Mouse (Mus musculus): ENCODE measurements around the gene Pcyox1.

Pcyox1 gene

DNA sequence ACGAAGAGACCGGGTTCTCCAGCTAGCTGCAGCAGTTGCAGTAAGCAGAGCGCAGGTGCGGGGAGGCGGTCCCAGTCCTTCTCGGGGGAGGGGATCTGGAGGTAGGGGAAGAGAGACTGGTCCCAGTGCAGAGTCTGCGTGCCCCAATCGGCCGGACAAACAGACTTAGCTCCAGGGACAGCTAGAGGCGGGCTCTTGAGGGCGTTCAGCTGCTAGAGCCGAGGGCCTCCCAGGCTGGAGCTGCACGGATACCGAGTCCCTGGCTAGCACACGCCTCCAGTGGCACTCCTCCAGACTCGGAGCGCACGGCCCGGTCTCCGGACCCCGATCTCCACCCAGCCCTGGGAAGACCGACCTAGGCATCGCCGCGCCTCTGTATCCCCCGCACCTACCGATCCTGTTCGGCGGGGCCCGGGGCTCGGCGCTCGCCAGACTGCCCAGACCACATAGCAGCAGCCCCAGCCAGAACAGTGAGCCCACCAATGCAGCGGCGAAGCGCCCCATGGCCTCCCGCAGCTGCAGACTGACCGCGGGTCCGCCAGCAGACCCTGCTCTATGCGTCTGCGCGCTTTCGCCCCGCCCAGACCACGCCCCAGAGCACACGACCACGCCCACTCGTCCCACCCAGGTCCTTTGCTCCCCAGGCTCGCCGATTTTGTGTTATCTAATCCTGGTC lies at the start of gene Pcyox1:
Pcyox1 (minus strand) TSS at position 574 of the 676 bp plus-strand sequence.
- in situ Hi-C loops (cut with MboI; ENCODE audit: unreplicated experiment in 2 of 2) = loop anchor here in 1 of 2 experiments (5.0 kb wide), 1 partner anchor 269 kb away; no protein-coding TSS in a partner anchor

DNA sequence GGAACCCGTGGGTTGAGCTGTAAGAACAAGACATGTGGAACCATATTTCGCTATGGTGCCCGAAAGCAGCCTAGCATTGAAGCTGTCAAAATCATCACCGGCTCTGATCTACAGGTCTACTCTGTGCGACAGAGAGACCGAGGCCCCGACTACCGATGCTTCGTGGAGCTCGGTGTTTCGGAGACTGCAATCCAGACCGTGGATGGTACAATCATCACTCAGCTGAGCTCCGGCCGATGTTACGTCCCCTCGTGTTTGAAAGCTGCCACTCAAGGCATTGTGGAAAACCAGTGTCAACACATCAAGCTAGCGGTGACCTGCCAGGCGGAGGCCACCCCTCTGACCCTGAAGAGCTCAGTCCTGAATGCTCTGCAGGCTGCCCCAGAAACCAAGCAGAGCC lies 48.6 kb upstream of the Pcyox1 start:
- in situ Hi-C loops (cut with MboI; ENCODE audit: unreplicated experiment in 2 of 2) = loop anchor here (10.0 to 25.0 kb wide), 2 partner anchors 92 to 229 kb away; partner anchors contain the start of gene Pcbp1 (in 2 of the 2)

DNA sequence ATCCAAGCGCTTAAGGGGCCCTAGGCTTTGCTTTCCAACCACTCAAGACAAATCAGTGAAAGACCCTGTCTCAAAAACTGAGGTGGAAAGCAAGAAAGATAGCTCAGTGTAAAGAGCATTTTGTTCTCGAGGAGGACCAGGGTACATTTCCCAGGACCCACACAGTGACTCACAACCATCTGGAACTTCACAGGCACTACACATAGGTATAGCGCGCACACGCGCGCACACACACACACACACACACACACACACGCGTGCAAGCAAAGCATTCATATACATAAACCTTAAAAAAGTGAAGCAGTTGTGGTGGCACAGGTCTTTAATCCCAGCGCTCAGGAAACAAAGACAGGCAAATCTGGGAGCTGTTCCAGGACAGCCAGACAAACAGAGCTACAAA lies 44.6 kb upstream of the Pcyox1 start:
- in situ Hi-C loops (cut with MboI; ENCODE audit: unreplicated experiment in 2 of 2) = loop anchor here (10.0 to 25.0 kb wide), 2 partner anchors 96 to 233 kb away; partner anchors contain the start of gene Pcbp1 (in 2 of the 2)

DNA sequence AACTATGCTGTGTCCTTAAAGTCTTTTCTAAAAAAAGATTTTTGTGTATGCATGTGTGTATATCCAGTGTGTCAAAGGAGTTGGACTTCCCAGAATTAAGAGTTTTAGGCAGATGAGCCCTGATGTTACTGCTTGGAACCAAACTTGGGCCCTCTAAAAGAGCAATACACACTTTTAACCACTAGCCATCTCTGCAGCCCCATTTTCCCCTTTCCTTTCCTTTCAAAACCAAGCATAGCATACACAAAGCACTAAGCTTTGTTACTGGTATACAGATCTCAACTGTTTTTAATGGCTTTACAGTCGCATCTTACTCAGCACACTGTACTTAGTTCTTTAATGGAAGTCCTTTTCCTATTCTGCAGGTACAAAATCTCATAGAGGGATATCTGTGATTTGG lies 42.6 kb upstream of the Pcyox1 start:
- in situ Hi-C loops (cut with MboI; ENCODE audit: unreplicated experiment in 2 of 2) = loop anchor here (5.0 to 25.0 kb wide), 2 partner anchors 98 to 233 kb away; partner anchors contain the start of gene Pcbp1 (in 2 of the 2)

DNA sequence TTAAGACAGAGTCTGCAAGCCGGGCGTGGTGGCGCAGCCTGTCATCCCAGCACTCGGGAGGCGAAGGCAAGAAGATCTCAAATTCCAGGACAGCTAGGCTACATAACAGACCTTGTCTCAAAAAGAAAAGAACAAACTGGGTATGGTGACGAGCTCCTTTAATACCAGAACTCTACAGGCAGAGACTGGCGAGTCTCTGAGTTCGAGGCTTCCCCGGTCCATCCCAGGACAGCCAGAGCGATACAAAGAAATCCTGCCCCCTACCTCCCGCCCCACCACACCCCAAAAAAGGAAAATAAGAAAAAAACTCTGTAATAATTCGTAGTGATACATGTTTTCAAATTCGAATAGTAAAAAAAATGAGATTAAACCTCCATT lies 42.2 kb upstream of the Pcyox1 start:
- in situ Hi-C loops (cut with MboI; ENCODE audit: unreplicated experiment in 2 of 2) = loop anchor here (5.0 to 25.0 kb wide), 2 partner anchors 98 to 233 kb away; partner anchors contain the start of gene Pcbp1 (in 2 of the 2)

DNA sequence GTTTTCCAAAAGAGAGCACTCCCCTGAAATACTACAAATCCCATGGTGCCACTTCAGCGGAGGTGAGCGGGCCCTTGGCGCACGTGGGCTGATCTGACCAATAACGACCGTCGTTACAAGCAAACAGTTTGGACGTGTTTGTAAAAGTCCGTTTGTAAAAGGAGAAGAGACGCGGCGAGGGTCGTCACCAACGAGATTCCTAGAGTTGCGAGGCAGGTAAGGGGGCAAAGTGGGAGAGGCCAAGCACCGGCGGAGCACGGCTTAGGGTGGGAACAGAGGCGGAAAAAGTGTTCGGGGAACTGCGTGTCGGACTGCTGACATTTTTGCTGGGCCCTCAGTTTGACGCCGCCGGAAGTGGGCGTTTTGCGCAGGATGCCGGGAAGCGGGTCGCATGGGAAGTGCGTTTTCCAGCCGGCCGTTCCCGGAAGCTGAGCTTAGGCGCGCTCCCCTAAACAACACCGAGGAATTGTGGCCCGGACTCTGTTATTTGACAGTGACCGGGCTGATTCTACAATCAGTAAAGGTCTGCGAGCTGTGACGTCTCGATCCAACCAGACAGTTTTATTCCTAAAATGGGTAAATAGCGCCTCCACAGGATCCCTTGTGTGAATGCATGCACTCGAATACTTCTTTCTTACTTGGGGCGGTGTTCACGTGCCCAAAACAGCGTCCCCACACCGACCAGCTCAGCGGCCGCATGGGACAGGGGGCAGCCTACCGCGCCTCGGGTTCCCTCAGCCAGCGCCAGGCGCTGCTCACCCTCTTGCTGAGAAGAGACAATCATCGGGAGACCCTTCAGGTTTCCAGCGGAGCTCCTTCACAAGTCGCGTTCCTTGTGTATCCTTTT lies 41.5 kb upstream of the Pcyox1 start, which contains the start of gene C87436:
C87436 (plus strand) TSS at position 103 of the 847 bp plus-strand sequence.
- in situ Hi-C loops (cut with MboI; ENCODE audit: unreplicated experiment in 2 of 2) = loop anchor here (5.0 to 25.0 kb wide), 2 partner anchors 99 to 234 kb away; partner anchors contain the start of gene Pcbp1 (in 2 of the 2)

DNA sequence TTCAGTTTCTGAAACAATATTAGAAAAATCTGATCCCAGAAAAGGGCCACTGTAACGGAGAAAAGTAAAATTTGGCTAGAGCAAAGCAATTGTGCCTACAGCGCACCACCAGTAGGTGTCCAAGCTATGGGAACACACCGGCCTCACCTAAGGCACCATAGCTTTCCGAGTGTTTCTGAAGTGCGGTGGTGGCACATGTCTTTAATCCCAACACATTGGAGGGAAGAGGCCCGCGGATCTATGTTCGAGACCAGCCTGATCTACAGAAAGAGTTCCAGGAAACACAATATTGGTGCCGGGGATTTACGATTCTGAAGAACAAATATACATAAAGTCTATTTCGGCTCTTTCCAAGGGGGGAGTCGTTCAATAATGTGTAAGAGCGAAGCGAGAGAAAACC lies 40.8 kb upstream of the Pcyox1 start:
- in situ Hi-C loops (cut with MboI; ENCODE audit: unreplicated experiment in 2 of 2) = loop anchor here (5.0 to 25.0 kb wide), 2 partner anchors 100 to 235 kb away; partner anchors contain the start of gene Pcbp1 (in 2 of the 2)

DNA sequence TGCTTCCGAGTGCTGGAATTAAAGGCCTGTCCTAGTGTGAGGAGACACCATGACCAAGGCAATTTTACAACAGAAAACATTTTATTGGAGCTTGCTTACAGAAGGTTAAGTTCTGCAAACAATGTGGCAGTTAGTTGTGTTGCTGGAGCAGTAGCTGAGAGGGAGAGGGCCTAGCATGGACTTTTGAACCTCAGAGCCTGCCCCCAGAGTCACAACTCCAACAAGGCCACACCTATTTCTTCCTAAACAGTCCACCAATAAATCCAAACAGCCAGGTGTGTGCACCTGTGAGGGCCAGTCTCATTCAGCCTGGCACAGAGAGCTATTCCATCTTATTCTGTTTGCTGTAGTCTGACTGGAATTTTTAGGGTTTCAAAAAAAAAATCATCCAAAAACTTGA lies 36.7 kb upstream of the Pcyox1 start:
- in situ Hi-C loops (cut with MboI; ENCODE audit: unreplicated experiment in 2 of 2) = loop anchor here (25.0 kb wide), 1 partner anchor 104 kb away; the partner anchor contains the start of gene Pcbp1 (in 2 of the 2)

DNA sequence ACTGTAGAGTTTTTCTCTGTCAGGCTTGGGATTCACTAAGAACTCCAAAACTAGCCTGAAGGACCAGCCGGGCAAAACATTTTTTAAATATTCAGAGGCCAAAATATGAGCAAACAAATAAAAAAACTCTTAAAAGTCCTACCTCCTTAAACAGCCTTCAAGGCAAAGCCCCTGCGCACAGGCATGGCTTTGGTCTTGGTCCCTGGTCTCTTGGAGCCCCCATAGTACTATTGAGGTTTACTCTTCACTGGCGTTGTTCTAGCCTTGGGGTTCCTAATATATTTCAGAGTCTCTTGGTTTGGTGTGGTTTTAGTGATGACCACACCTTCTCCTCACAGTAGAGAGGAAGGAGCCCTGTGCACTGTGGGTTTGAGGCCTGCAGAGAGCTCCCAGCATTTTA lies 34.6 kb upstream of the Pcyox1 start:
- in situ Hi-C loops (cut with MboI; ENCODE audit: unreplicated experiment in 2 of 2) = loop anchor here (25.0 kb wide), 1 partner anchor 106 kb away; the partner anchor contains the start of gene Pcbp1 (in 2 of the 2)

DNA sequence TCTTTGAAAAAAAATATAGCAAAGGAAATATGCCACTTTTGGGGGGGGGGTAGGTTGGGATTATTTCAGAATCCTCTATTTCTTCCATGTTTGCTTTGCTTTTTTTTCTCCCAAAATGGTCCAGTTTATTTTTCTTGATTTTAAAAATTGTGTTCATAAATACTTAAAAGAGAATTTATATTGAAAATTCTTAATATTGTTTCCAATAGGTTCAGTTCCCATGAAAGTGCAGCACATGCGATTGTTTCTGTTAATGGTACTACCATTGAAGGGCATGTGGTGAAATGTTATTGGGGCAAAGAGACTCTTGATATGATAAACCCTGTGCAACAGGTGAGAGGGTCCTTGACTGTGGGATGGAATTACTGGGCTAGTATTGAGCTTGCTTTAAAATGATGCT lies 29.4 kb upstream of the Pcyox1 start, which contains the start of gene Gm44790:
Gm44790 (plus strand) TSS at position 301 of the 400 bp plus-strand sequence.
- in situ Hi-C loops (cut with MboI; ENCODE audit: unreplicated experiment in 2 of 2) = loop anchor here (25.0 kb wide), 1 partner anchor 111 kb away; the partner anchor contains the start of gene Pcbp1 (in 2 of the 2)

DNA sequence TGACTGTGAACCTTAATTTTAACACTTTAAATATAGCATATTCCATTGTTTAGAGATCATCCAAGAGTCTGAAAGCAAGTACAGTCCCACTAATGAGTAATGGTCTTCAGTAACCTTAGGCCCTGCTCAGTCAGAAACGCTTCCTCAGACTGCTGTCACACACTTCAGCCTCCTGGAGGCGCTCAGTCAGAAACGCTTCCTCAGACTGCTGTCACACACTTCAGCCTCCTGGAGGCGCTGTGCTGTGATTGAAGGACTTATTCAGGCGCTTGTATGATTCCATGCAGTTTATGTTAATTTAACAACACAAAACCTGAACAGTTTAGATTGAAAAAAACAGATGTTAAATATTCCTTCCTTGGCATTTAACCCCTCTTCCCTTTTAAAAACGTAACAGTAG lies 23.5 kb upstream of the Pcyox1 start:
- in situ Hi-C loops (cut with MboI; ENCODE audit: unreplicated experiment in 2 of 2) = no loop called here

DNA sequence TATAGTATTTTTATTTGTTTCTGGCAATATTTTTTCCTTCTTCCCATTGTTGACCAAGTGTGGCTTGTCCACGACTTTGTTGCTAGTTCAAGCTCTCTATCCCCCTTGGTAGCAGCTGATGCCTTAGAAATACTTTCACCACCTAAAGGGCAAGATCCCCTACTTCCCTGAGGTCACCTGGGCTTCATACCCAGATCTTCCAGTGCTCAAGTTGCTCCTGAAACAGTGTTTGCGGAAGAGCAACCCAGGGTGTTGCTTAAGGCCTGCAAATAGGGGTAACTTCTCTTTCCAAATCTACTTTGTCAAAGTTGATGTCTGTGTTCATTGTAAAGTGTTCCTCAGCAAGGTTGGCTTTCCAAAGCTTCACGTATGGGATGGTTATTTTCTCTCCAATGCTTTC lies 22.3 kb upstream of the Pcyox1 start:
- in situ Hi-C loops (cut with MboI; ENCODE audit: unreplicated experiment in 2 of 2) = no loop called here

DNA sequence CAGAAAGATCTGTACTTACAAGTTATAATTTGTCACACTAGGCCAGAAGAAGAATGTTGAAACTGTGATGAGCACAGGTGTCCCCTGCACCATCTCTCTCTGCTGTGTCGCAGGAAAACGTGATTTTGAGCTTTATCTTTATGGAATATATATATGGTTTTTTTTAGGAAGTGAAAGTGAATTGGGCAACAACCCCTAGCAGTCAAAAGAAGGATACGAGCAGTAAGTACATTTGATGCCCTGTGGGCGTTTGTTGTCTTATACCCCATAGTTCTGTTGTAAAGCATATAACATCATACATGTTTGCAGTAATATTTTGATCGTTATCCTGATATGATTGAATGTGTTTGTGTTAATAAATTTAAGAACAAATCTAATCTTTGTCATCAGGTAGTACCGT lies 21.8 kb upstream of the Pcyox1 start:
- in situ Hi-C loops (cut with MboI; ENCODE audit: unreplicated experiment in 2 of 2) = no loop called here

DNA sequence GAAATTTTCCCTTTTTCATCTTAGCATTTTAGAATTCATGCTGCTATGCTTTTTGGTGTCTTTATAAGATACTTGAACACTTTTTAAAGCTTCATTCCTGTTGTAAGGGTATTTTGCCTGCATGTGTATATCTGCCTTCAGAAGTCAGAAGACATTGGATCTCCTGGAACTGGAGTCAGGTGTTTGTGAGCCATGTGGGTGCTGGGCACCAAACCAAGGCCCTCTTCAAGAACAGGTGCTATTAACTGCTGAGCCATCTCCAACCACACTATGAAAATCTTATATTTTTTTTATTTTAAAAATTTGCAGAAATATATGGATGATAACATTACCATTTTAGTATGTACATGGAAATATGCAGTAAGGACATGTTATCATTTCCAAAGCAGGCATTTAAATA lies 9.4 kb upstream of the Pcyox1 start:
- in situ Hi-C loops (cut with MboI; ENCODE audit: unreplicated experiment in 2 of 2) = no loop called here

DNA sequence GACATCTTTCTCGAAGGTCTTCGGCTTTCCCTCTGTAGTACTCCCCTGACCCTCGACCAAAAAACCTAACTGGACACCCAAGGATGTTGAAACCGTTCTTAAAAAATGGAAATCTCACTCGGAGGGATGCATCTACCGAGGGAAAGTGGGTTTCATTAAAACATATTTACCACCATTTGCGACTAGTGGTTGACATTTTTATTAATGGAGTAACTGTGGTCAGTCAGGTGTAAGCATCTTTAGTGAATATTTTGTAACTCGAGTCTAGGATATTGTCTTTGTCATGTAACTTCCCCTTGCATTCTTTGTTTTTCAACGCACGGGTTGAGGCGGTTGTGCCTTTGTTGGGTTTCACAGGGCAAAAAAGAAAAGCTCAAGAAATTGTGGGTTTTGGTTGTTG lies 8.0 kb upstream of the Pcyox1 start:
- in situ Hi-C loops (cut with MboI; ENCODE audit: unreplicated experiment in 2 of 2) = loop anchor here (5.0 kb wide), 1 partner anchor 38 kb away; the partner anchor contains the start of gene Fam136a (in 2 of the 2)

DNA sequence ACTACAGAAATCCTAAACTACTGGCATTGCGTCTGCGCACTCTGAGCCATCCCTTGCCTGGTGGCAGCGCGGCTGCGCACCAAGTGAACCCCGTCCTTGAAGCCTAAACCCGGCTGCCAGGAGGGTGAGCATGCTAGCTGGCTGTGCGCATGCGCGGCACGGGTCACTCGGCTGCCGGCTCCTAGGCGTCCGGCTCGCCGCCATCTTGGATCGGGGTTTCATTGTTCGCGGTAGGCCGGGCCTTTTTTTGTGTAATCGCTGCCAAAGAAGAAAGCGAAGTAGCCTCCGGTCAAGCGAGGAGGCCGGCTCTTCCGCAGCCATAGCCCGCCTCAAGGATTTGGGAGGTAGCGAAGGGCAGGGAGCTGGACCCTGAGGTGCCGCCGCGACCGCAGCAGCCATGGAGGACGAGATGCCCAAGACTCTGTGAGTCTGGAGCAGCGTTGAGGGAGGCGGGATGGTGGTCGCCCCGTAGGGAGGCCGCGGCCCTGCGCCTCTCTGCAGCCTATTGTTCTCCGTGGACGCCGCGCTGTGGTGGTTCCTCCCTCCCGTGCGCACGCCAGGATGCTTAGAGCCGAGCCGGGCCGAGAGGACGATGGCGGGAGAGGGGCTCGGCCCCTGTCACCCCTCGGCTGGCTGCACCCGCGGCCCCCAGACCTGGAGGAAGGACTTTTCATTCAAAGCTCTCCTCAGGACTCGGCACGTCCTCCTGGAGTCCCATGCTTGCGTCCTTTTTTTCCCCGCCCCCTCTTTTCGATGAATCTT lies 7.3 kb upstream of the Pcyox1 start, which contains the start of gene Tia1:
Tia1 (plus strand) TSS at position 120 of the 762 bp plus-strand sequence.
- in situ Hi-C loops (cut with MboI; ENCODE audit: unreplicated experiment in 2 of 2) = loop anchor here (5.0 kb wide), 1 partner anchor 37 kb away; the partner anchor contains the start of gene Fam136a (in 2 of the 2)

DNA sequence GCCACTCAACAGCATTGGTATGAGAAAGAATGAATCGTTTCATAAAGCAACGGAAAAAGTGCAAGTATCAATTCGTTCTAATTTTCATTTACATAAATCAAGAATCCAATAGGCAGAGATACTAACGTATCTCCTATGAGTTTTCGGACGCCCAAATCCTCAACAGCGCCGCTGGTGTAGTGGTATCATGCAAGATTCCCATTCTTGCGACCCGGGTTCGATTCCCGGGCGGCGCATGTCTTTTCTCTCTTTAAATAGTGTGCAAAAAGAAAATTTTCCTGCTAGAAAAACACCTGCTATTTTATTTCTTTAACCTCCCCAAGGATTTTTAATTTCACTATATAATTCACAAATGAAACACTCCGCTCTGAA lies 6.8 kb upstream of the Pcyox1 start:
- in situ Hi-C loops (cut with MboI; ENCODE audit: unreplicated experiment in 2 of 2) = loop anchor here (5.0 kb wide), 1 partner anchor 36 kb away; the partner anchor contains the start of gene Fam136a (in 2 of the 2)

DNA sequence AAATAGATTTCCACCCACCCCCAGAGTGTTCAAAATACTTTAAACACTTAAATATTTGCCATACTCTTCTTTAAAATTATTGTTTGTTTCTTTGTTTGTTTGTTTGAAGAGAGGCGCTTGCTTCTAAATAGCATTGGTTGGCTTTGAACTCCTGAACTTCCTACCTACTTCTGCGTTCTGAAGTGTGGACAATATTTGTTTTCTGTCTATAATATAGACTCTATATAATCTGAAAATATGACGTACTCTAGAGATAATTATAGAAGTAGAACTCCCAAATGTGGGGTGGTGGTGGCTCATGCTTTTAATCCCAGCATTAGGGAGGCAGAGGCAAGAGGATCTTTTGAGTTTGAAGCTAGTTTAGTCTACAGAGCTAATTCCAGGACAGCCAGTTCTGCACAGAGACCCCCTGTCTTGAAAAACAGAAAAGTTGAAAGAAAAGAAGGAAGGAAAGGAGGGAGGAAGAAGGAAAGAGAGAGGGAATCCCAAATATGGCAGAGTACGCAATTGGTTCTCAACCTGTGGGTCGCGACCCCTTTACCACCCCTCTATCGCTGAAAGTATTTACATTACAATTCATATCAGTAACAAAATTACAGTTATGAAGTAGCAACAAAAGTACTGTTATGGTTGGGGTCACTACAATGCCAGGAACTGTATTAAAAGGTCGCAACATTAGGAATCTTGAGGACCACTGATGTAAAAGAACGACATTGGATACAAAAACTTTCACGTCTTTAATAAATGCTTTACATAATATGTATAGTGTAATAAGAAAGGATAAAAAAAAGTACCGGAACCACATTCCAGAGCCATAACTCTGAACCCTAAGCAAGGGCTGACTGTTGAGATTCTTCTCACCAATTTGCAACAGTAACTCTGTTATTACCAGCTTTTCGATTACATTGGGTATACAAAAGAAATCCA lies 6.0 kb upstream of the Pcyox1 start:
- in situ Hi-C loops (cut with MboI; ENCODE audit: unreplicated experiment in 2 of 2) = loop anchor here (5.0 kb wide), 1 partner anchor 36 kb away; the partner anchor contains the start of gene Fam136a (in 2 of the 2)
